Mouse (Mus musculus) liver, embryonic 14.5 days (tissue): ENCODE measurements at regions not wholly inside any gene's neighbourhood (a gene's known extent, or its start where the extent isn't known, plus 50 kb on each side); places are given as distances from the start of the nearest gene placed in this dataset.

ENCODE experiments used
- ATAC-seq: fragments of 200-750 bp; cut with Nextera tagmentation; 2 replicates; pipeline ENCODE4 v1.8.0; 2017; ENCODE audit warnings: moderate number of reproducible peaks, mild to moderate bottlenecking, moderate library complexity; ENCODE audit not compliant: insufficient read depth
- DNase-seq, 3 experiments: peaks; one replicate each; pipeline ENCODE4 v3.0.0-alpha.2; 2012 to 2013; ENCODE audit warnings: low read depth in 3 of 3, low spot score in 3 of 3
- H3K27ac ChIP-seq: fragments of 300-500 bp; sonication (generic); 2 replicates; pipeline ENCODE4 v1.5.1; 2014; ENCODE audit warnings: moderate library complexity, mild to moderate bottlenecking, control low read depth, inconsistent platforms
- H3K27me3 ChIP-seq: fragments of 300-500 bp; sonication (generic); 2 replicates; pipeline ENCODE4 v1.6.1; 2014; ENCODE audit warnings: mild to moderate bottlenecking, low read length, moderate library complexity; ENCODE audit not compliant: control insufficient read depth, insufficient read depth
- H3K36me3 ChIP-seq: fragments of 300-500 bp; sonication (generic); replicated peaks from 2 replicates; pipeline ENCODE4 v1.6.1; 2014; ENCODE audit warnings: low read depth; ENCODE audit not compliant: control insufficient read depth, insufficient read depth
- H3K4me1 ChIP-seq, 2 experiments: fragments of 200-500 bp in 1 of 2; fragments of 300-500 bp in 1 of 2; sonication (generic) in 1 of 2; replicated peaks; 2 replicates each; pipeline ENCODE4 v1.6.1; 2012 to 2014; ENCODE audit warnings: antibody characterized with exemption in 1 of 2, inconsistent platforms in 1 of 2, low read length in 1 of 2; ENCODE audit not compliant: control insufficient read depth in 2 of 2, insufficient read depth in 2 of 2
- H3K4me2 ChIP-seq: fragments of 300-500 bp; sonication (generic); 2 replicates; pipeline ENCODE4 v1.6.1; 2014; ENCODE audit warnings: low read depth, mild to moderate bottlenecking, control low read depth, moderate library complexity
- H3K4me3 ChIP-seq, 2 experiments: fragments of 200-500 bp in 1 of 2; fragments of 300-500 bp in 1 of 2; sonication (generic) in 1 of 2; 2 replicates each; pipeline ENCODE4 v1.5.1; 2012 to 2014; ENCODE audit warnings: low read depth in 2 of 2, low read length in 2 of 2, mild to moderate bottlenecking in 2 of 2, control low read depth in 1 of 2, inconsistent platforms in 1 of 2, moderate library complexity in 1 of 2; ENCODE audit not compliant: insufficient read depth in 1 of 2
- H3K9ac ChIP-seq: fragments of 300-500 bp; sonication (generic); replicated peaks from 2 replicates; pipeline ENCODE4 v1.6.1; 2014; ENCODE audit warnings: mild to moderate bottlenecking, control low read depth, moderate library complexity
- H3K9me3 ChIP-seq: fragments of 300-500 bp; sonication (generic); 2 replicates; pipeline ENCODE4 v1.6.1; 2016; ENCODE audit warnings: low read length, mixed read lengths; ENCODE audit not compliant: control insufficient read depth
- CTCF ChIP-seq: IDR thresholded peaks from 2 replicates; pipeline ENCODE4 v1.5.1; 2016; ENCODE audit warnings: antibody characterized with exemption, low read depth, control low read depth
- EP300 ChIP-seq: IDR thresholded peaks from 2 replicates; pipeline ENCODE4 v1.6.1; 2016; ENCODE audit warnings: antibody characterized with exemption, low read depth
- WGBS: fragments of 180-500 bp; shearing (Covaris S2); extraction: QIAGEN DNeasy Blood & Tissue Kit; methylation state at CpG from one replicate; pipeline ENCODE4 v1.1.7; 2014; ENCODE audit not compliant: insufficient replicate concordance; 5-methylcytosine and 5-hydroxymethylcytosine counted together

GRCm38 (mm10) chr2:46450698-46451097, 1333.5 kb upstream of the Zeb2 start:
- Histone ChIP-seq H3K4me3 (no peak overlapping the region), H3K27ac (no peak overlapping the region), H3K4me1 (no peaks in the 10 kb centered on the region), H3K4me2 (no peak overlapping the region), H3K36me3 (no peaks in the 10 kb centered on the region), H3K9ac (no peak overlapping the region), H3K9me3 (no peaks in the 10 kb centered on the region), H3K27me3 (no peaks in the 10 kb centered on the region)
- DNase-seq (no peak), ATAC-seq (no peak)
- WGBS, result 48% methylated on average over 6 of the region's 6 CpGs
- TF ChIP-seq EP300 (no peak), CTCF (no peak)

GRCm38 (mm10) chr2:46445306-46445705, 1328.1 kb upstream of the Zeb2 start:
- Histone ChIP-seq H3K36me3 (no peaks in the 10 kb centered on the region), H3K4me1 (peaks cover 0 to 10% of the 10 kb centered on the region in 2 experiments; a peak in 1 of 4 replicates), H3K27me3 (no peaks in the 10 kb centered on the region), H3K4me2 (no peak overlapping the region), H3K9ac (no peak overlapping the region), H3K4me3 (no peak overlapping the region), H3K9me3 (no peaks in the 10 kb centered on the region), H3K27ac (no peak overlapping the region)
- 50% methylated on average over 3 of the region's 3 CpGs for WGBS
- DNase-seq (no peak), ATAC-seq (no peak)
- TF ChIP-seq EP300 (no peak), CTCF (no peak)

GRCm38 (mm10) chr2:46443686-46444180, 1326.5 kb upstream of the Zeb2 start:
- no peaks in the 10 kb centered on the region for H3K36me3 ChIP-seq
- TF ChIP-seq EP300 (no peak), CTCF (peak; percentile 37; the same call in 1 of the 2 replicates)
- 32% methylated on average over 5 of the region's 5 CpGs for WGBS
- no peaks in the 10 kb centered on the region for H3K9me3 ChIP-seq
- no peaks in the 10 kb centered on the region for H3K27me3 ChIP-seq
- peaks cover 0 to 10% of the 10 kb centered on the region in 2 experiments; a peak in 1 of 4 replicates for H3K4me1 ChIP-seq
- DNase-seq (no peak), ATAC-seq (no peak)
- H3K4me3 ChIP-seq, result no peak overlapping the region
- H3K4me2 ChIP-seq, result no peak overlapping the region
- H3K27ac ChIP-seq, result no peak overlapping the region
- no peak overlapping the region for H3K9ac ChIP-seq

GRCm38 (mm10) chr2:46443061-46443685, 1326.0 kb upstream of the Zeb2 start:
- H3K9ac ChIP-seq, result no peak overlapping the region
- ATAC-seq, result no peak

GRCm38 (mm10) chr2:46442576-46442975, 1325.4 kb upstream of the Zeb2 start:
- DNase-seq (no peak), ATAC-seq (no peak)
- Histone ChIP-seq H3K27ac (no peak overlapping the region), H3K4me2 (no peak overlapping the region), H3K9ac (no peak overlapping the region), H3K9me3 (no peaks in the 10 kb centered on the region), H3K36me3 (no peaks in the 10 kb centered on the region), H3K4me1 (peaks cover 0 to 10% of the 10 kb centered on the region in 2 experiments; a peak in 1 of 4 replicates), H3K27me3 (no peaks in the 10 kb centered on the region), H3K4me3 (no peak overlapping the region)
- 56% methylated on average over 6 of the region's 6 CpGs for WGBS
- TF ChIP-seq EP300 (no peak), CTCF (no peak)

More at GRCm38 (mm10) chr2:46443061-46443685, 1326.0 kb upstream of the Zeb2 start:
- Histone ChIP-seq H3K4me3 (no peak overlapping the region), H3K4me2 (no peak overlapping the region), H3K27me3 (no peaks in the 10 kb centered on the region), H3K36me3 (no peaks in the 10 kb centered on the region), H3K9me3 (no peaks in the 10 kb centered on the region), H3K27ac (no peak overlapping the region), H3K4me1 (peaks cover 0 to 10% of the 10 kb centered on the region in 2 experiments; a peak in 1 of 4 replicates)
- TF ChIP-seq EP300 (no peak), CTCF (no peak)
- DNase-seq, result no peak
- WGBS, result 18% methylated on average over 6 of the region's 6 CpGs
